Mouse (Mus musculus) cerebellum, adult 11-12 months (tissue): ENCODE measurements around the gene Kng1.
"Not testable (repeated sequence)": the region's sequence is repeated elsewhere in the genome, so short reads cannot be mapped to it uniquely, and the experiment has no call there.

Experiments used
- DNase-seq: peaks from one replicate; pipeline ENCODE4 v3.0.0; 2022

Kng1 gene

DNA sequence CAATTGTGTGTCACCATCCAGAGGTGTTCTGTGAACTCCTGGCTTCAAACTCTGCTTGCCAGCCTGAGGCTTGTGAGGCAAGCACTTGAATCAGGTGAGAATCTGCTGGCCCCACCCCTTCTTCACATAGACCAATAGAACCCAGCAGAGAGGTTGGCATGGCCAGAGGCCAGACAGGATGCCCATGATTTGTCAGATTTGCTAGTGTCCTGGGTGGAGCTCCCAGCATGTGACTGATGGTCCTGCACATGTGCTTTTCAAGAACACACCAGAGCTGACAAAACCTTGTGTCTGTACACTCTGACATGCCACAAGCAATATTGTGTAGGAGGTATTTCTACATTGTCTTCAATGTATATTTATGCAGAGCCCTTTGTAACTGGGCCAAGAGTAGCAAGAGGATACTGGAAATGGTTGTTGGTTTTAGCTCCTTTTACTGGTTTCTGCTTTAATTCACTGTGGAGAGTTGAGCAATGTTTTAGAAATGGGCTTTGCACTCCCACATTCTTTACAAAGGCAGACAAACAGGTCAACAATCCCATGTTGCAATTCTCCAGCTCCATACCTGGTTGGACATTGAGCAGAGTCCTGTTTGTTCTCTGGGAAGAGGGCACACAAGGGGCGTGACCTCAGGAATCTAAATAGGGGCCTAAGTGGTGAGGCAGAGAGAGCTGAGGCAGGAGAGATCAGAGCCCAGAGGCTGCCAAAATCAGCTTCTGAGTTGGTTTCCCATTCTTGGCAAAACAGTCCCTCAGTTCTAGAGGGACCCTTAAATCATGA lies at the start of gene Kng1:
Gene Kng1 (plus strand): TSS at position 198 of the 780 bp plus-strand sequence.
- DNase-seq = not testable (repeated sequence)

DNA sequence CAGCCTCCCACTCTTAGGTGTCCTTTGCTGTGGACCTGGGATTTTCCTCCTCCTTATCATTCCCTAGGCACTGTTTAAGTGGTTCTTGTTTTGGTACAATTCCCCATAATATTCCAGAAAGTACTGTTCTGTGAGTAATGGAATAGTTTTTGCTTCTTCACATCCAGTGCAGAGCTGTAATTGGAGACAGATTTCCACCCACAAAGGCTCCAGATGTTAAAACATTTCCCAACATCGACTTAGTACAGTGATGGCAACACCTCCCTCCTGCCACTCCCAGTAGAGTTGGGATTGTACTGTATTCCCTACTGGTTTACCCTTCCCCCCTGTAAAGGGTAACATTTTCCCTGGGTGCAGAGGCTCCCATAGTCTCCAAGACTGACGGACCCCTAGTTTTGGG lies 43.9 kb upstream of the Kng1 start:
- DNase-seq = not testable (repeated sequence)

DNA sequence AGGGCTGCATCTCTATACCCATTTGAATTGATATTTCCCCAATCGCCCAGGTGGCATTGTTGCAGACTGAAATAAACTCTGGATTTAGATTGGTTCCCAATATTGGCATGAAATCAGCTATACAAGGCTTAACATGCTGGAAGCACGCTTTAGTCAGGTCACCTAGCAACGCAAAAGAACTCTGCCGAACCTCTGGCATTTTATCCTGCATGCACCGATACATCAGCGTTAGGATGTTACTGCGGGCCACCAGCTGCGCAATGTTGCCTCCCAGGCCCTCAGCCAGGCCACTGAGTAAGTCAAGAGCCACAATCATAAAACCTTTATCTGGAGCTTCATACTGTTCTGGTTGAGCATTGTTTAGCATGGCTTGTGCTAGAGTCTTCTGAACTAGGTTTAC lies 43.0 kb upstream of the Kng1 start:
- not testable (repeated sequence) for DNase-seq

DNA sequence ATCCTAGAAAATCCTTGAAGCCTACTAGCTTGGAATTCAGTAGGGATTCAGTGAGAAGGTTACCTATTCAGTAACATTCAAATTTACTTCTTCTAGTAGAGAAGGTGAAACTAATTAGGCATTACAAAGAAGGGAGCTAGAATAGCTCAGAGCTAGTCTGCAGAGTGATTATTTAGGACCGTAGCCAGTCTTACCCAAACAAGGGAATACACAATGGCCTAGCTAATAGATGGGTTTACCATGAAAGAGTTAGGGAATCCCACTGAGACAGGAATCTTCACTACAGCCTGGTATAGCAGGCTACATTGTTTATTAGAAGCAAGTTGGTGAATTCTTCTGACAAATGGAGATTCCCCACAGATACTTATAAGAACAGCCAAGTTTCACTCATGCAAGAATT lies 37.1 kb upstream of the Kng1 start:
- not testable (repeated sequence) for DNase-seq

DNA sequence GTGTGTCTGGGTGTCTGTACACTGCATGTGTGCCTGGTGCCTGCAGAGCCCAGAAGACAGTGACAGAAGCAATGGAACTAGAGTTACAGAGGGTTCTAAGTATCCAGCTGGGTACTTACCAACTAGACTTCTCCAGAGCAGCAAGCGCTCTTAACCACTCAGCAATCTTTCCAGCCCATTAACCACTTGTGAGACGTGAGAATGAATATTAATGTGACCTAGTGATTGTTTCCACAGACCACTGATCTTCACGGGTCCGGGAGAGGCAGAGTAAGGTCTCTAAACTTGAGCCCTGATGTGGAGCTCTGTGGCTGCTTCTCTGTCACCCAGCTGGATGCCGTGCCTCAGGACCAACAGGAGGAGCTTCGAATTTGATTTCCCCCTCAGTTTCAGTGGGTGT lies 32.6 kb upstream of the Kng1 start:
- DNase-seq = no peak

DNA sequence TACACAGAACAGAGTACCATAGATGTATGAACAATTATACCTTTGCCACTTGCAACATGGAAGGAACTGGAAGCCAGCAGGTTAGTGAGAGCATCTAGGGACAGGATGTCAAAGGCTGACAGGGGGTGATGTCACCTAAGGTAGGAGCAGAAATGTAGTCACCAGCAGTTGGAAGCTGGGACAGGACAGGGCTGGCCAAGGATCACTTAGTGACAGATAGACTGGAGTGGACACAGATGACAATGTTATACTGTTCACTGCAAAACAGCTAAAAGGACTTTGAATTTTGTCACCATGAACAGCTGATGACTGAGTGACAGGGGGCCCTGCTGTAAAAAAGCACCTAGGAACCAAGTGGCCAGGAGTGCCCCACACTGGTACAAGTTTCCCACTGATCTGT lies 31.1 kb upstream of the Kng1 start:
- no peak for DNase-seq

DNA sequence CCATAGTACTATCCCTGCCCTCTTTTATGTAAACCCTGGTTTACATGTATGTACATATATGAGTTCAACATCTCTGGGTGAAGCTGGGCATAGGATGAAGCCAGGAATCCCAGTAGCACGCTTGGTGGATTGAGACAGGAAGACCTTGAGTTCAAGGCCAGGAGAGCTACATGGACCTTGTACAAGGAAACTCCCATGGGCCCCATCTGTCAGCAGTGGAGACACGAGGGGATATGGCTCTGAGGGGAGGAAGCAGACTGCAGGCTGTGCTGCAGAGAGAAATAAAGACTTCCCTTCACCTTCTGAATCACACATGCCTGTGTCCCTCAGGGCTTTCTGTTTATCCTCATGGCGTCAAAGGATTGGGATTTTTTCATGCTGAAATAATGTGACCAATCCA lies 30.3 kb upstream of the Kng1 start:
- DNase-seq = not testable (repeated sequence)

DNA sequence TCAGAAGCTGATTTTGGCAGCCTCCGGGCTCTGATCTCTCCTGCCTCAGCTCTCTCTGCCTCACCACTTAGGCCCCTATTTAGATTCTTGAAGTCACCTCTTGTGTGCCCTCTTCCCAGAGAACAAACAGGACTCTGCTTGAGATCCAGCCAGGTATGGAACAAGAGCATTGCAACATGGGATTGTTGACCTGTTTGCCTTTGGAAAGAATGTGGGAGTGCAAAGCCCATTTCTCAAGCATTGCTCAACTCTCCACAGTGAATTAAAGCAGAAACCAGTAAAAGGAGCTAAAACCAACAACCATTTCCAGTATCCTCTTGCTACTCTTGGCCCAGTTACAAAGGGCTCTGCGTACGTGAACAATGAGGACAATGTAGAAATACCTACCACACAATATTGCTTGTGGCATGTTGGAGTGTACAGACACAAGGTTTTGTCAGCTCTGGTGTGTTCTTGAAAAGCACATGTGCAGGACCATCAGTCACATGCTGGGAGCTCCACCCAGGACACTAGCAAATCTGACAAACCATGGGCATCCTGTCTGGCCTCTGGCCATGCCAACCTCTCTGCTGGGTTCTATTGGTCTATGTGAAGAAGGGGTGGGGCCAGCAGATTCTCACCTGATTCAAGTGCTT lies 28.6 kb upstream of the Kng1 start, which contains the start of gene Kng2:
Gene Kng2 (minus strand): TSS at position 517 of the 635 bp plus-strand sequence.
- not testable (repeated sequence) for DNase-seq

DNA sequence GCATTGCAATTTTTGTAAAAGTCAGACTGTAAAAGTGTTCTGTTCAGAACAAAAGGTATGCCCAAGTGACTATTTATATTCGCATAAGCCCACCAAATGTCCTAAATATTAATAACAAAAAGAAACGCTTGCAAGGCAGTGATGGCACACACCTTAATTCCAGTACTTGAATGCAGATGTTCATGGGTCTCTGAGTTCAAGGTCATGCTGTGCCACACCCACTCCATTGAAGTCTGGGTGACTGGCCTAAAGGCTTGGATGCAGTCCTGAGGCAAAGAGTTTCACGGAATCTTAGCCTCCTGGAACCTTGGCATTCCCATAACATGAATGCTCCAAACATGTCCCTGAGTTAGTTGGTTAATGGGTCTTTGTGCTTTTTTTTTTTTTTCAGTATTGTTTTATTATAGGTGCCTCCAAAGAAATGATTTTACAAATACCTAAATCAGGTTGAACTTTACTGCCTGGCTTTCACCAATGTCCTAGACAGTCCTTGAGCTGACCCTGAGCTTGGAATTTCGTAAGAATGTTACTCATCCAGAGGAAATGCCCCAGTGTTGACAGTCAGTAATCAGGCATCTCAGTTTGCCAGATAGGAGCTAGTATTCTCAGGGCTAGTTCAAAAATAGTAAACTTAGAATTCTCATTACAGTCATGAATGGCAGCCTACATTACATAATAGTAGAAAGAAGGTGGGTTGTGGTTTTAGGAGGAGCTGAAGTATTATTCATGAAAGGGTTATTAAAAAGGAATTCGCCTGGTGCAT lies 26.8 kb upstream of the Kng1 start:
- no peak for DNase-seq

DNA sequence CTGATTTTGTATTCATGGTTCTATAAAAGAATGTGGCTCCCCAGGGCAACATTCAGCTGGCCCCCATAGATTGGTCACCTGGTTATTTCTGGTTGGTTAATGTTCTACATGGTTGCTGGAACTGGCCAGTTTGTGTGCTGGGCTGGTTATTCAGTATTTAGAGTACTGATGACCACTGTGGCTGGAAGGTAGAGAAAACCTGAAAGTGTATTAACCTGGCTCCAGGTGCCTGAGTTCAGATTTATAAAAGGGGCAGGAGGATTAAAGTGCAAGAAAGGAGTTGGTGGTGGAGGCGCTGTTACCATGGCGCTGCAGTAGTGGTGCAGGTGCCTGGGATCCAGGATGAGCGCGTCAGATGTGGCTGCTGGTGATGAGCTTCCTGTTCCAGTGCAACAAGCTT lies 24.0 kb upstream of the Kng1 start:
- no peak for DNase-seq

DNA sequence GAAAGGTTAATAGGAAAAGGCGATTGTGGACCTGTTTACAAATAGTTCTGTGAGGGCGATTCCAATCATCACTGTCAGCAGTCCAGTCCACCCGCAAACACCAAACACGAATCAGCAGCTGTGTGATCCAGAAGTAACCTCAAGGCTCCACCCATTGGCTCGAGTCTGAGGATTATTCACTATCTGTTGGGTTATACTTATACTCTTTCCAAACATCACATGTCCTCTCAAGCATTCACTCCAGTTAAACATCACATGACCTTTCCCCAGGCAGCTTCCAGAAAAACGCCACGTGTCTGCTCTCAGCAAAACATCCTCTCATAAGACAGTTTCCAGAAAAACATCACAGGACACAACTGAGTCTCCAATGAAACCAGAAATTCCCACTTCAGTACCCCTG lies 19.9 kb upstream of the Kng1 start:
- DNase-seq = no peak

DNA sequence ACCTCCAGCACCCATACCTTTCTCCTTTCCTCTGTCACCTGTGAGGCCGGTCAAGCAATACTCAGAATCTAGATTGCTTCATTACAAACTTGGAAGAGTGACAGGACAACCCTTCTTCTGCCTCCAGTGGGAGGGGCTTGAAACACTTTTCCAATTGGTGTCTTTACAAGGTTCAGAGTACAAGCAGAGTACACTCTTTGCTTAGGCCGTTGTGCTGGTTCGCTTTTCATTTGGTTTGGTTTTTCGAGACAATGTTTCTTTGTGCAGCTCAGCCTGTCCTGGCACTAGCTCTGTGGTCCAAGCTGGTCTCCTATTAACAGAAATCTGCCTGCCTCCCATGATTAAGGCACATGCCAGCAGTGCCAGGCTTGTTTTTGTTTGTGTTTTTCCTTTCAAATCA lies 18.4 kb upstream of the Kng1 start:
- DNase-seq = no peak

DNA sequence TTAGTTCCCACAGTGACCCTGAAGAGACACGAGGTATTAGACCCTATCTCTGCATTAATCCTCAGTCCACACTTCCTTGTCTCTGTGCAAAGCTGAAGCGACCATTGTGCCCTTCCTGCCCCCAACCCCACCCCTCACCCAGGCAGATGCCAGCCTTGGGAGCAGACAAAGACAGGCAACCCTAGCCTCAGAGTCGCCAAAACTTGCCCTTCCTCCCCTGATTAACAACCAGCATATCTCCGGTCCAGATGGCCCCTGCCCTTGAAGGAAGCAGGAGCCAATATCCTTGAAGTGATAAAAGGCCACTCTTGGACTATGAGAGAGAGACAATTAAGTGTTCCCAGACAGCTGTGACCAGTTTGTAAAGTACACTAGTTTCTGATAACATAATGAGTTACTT lies 16.8 kb upstream of the Kng1 start:
- DNase-seq = no peak

DNA sequence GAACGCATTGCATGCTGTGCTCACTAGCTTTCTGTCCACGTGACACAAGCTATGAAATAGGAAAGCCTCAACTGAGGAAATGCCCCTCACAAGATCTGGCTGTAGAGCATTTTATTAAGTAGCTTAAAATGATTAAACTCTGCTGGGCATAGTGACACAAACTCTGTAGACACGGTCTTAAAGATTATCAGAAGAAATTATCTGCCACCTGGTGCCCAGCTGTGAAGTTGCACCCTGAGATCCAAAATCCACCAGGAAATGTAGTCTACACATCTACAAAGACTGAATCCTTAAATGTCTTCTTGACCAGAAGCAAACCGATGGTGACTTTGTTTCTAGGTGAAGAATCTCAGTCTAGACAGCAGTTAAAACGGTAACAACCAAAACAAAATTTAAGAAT lies 11.3 kb upstream of the Kng1 start:
- DNase-seq = no peak

DNA sequence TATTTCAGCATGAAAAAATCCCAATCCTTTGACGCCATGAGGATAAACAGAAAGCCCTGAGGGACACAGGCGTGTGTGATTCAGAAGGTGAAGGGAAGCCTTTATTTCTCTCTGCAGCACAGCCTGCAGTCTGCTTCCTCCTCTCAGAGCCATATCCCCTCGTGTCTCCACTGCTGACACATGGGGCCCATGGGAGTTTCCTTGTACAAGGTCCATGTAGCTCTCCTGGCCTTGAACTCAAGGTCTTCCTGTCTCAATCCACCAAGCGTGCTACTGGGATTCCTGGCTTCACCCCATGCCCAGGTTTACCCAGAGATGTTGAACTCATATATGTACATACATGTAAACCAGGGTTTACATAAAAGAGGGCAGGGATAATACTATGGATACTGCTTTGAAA lies 2.0 kb downstream of the Kng1 start:
- not testable (repeated sequence) for DNase-seq

DNA sequence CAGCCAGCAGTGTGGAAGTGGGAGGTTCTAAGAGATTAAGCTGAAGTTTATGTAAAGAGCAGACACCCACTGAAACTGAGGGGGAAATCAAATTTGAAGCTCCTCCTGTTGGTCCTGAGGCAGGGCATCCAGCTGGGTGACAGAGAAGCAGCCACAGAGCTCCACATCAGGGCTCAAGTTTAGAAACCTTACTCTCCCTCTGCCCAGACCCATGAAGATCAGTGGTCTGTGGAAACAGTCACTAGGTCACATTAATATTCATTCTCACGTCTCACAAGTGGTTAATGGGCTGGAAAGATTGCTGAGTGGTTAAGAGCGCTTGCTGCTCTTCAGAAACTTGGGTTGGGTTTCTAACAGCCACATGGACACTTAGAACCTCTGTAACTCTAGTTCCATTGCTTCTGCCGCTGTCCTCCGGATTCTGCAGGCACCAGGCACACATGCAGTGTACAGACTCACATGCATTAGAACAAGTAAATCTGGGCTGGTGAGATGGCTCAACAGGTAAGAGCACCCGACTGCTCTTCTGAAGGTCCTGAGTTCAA lies 3.2 kb downstream of the Kng1 start:
- not testable (repeated sequence) for DNase-seq

DNA sequence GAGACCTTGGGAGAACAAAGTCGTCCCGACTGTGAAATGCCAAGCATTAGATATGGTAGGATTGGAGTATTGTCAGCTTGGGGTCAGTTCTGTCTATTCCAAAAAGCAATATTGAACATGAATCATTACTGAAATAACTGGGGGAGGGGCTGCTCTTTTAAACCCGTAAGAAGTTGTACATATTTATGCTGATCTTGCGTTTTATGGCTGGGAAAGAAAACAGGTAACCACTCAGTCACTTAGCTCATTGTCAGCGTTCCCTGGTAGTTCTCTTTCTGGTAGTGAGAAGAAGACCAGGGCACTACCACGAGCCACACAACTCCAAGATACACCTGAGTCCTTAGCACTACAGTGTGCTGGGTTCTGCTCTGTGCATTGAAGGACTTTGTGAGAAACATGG lies 19.9 kb downstream of the Kng1 start:
- DNase-seq = not testable (repeated sequence)

DNA sequence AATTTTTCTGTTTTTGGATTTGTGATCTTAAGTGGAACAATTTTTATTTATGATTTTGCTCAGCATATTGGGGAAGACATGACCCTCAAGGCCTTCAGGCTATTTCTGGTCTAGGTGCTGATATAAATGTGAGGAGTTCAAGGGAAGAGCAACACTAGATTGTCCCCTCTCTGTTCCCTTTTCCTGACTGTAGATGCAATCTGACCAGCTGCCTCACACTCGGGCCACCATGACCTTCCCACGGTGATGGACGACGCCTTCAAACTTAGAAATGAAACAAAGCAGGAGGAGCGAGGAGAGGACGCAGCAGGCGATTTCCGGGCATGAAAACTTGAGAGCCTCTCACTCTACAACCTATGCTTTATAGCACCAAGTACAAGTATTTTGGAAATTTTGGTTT lies 29.5 kb downstream of the Kng1 start:
- DNase-seq = not testable (repeated sequence)

DNA sequence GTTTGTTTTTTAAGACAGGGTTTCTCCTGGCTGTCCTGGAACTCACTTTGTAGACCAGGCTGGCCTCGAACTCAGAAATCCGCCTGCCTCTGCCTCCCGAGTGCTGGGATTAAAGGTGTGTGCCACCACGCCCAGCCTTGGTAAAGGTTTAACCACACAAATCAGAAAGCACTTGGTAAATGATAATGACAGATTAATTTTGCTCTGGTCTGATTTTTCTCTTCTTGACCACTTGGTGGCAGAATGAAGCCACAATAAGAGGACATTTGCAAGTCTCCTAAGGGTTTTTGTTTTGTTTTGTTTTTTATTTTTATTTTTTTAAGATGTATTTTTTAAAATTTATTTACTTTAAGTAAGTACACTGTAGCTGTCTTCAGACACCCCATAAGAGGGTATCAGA lies 30.0 kb downstream of the Kng1 start:
- DNase-seq = not testable (repeated sequence)

DNA sequence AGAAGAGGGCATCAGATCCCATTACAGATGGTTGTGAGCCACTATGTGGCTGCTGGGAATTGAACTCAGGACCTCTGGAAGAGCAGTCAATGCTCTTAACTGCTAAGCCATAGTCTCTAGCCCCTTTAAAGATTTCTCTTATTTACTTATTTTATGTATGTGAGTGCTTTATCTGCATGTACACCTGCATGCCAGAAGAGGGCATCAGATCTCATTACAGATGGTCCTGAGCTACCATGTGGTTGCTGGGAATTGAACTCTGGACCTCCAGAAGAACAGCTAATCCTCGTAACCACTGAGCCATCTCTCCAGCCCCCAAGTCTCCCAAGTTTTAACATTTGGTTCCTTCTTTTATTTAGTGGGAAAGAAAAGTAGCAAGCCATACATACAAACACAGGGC lies 30.8 kb downstream of the Kng1 start:
- not testable (repeated sequence) for DNase-seq

DNA sequence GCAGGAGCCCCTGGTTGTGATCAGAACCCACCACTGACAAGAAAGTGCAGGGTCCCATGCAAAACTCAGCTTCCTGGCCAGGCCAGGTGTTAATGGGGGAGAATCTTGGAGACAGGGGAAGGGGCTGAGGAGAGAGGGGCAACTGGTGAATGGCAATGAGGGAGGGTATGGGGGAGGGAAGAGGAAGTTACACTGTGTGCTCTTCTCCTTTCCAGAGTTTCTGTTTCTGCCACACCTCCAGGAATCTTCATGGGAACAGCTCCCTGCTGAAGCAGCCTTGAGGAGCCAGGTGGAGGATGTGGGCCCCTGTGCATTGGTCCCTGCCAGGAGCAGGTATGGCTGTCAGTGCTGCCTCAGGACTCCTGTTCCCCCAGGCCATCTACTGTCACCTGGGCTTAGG lies 33.7 kb downstream of the Kng1 start:
- not testable (repeated sequence) for DNase-seq

DNA sequence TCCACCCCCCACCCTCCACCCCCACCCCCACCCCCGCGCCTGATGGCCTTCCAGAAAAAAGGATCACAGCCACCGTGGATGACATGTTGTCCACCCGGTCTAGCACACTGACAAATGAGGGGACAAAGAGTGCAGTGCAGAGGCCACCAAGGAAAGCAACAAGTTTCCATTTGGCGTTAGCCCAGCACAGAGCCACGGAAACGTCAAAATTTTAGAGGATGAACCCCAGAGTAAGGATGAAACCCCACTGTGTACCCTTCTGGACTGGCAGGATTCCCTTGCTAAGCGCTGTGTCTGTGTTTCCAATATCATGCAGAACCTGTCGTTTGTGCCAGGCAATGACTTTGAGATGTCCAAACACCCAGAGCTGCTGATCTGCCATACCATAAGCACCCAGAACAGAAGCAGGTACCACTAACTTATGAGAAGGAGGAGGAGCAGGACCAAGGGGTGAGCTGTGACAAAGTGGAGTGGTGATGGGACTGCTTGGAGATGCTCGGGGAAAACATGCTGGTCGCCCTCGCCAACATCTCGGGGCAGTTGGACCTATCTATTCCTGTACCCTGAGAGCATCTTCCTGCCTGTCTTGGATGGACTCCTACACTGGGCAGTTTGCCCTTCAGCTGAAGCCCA lies 35.8 kb downstream of the Kng1 start:
- DNase-seq = peak; percentile 33

DNA sequence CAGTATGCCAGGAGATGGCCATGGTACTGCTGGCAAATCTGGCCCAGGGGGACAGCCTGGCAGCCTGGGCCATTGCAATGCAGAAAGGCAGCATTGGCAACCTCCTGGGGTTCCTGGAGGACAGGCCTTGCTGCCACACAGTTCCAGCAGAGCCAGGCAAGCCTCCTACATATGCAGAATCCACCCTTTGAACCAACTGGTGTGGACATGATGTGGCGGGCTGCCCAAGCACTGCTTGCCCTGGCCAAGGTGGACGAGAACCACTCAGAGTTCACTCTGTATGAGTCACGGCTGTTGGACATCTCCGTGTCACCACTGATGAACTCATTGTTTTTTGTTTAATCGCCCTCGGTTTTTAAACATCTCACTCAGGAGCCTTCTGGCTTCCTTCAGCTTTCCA lies 36.5 kb downstream of the Kng1 start:
- no peak for DNase-seq
